In the genomic region with DNA sequence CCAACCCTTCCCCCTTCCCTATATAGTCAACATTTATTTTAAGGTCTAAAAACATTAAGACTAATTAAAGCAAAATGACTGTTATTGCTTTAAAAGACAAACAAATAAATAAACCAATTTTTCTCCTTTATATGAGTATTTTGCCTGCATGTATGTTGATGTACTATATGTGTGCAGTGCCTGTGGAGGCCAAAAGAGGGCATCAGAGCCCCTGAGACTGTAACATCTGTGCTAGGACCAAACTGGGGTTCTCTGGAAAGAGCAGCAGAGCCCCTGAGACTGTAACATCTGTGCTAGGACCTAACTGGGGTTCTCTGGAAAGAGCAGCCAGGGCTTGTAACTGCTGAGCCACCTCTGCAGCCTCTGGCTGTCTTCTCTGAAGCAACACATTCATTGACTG, we compare ENCODE assay signal across 21 mouse cellular contexts. TPM values are rescaled to one million over a fixed set of nuclear protein-coding genes. Genes with fewer than 3 reads are reported as not detected.
A peak's percentile ranks its signal among the peaks of the same experiment; 100 is the strongest.
DNase-seq lines count a peak whose midpoint lies in the region; ATAC-seq and TF ChIP-seq lines count a peak whose summit lies in the region.
"Had no signal": no experiment of that assay in that cellular context is flagged by ENCODE, and none has a peak within 500 bp of the region (broad histone marks: within the 10 kb centered on the region; RNA-seq: fewer than 3 reads in every experiment).

No protein-coding gene starts in this region.

- H3K9me3 ChIP-seq in hindbrain, postnatal 0 days (ENCODE audit: low read length), result no peaks in the 10 kb centered on the region
- no peaks in the 10 kb centered on the region for H3K9me3 ChIP-seq in hindbrain, embryonic 10.5 days
- no peaks in the 10 kb centered on the region for H3K9me3 ChIP-seq in lung, postnatal 0 days (ENCODE audit: low read length)
- no peaks in the 10 kb centered on the region for H3K9me3 ChIP-seq in CH12.LX (replicated peaks; ENCODE audit: low read length)
- H3K9me3 ChIP-seq: embryonic facial prominence, embryonic 13.5 days had no signal

- dilution Hi-C loops in CH12.LX (cut with MboI; ENCODE audit: extremely low pct_ligation_motif_present, extremely low pct_unique_long_range_greater_than_20kb, low sequenced_read_pairs), result no loop called here

- TF ChIP-seq RAD21 in CH12.LX (IDR thresholded peaks at IDR 0.05; ENCODE audit: low read depth, low read length), result peak; percentile 14

- no peak overlapping the region for H3K27ac ChIP-seq in hindbrain, postnatal 0 days
- H3K27ac ChIP-seq in hindbrain, embryonic 10.5 days, result no peak overlapping the region
- H3K27ac ChIP-seq in lung, postnatal 0 days (ENCODE audit: low read length), result no peak overlapping the region
- no peak overlapping the region for H3K27ac ChIP-seq in CH12.LX (ENCODE audit: insufficient read depth, low read depth)
- no peak overlapping the region for H3K27ac ChIP-seq in bone marrow macrophage, adult 2 months (ENCODE audit: insufficient read depth, low read depth, low read length)
- H3K27ac ChIP-seq: embryonic facial prominence, embryonic 13.5 days; hindbrain, embryonic 14.5 days had no signal

- no peak overlapping the region for H3K4me3 ChIP-seq in hindbrain, postnatal 0 days (ENCODE audit: low read length)
- H3K4me3 ChIP-seq in hindbrain, embryonic 10.5 days, result no peak overlapping the region
- no peak overlapping the region for H3K4me3 ChIP-seq in lung, postnatal 0 days (ENCODE audit: low read depth, low read length)
- no peak overlapping the region for H3K4me3 ChIP-seq in CH12.LX (replicated peaks in 1 of 3; ENCODE audit: low read depth in 2 of 3, low read length in 2 of 3, poor library complexity in 1 of 3)
- H3K4me3 ChIP-seq in bone marrow macrophage, adult 2 months (ENCODE audit: insufficient read depth, low read length), result no peak overlapping the region
- H3K4me3 ChIP-seq: embryonic facial prominence, embryonic 13.5 days had no signal

- H3K79me2 ChIP-seq in CH12.LX (replicated peaks; ENCODE audit: control insufficient read depth, extremely low read depth, insufficient read depth, poor library complexity, severe bottlenecking), result 0 out of 2 replicates have a peak, but pooled peaks cover 2% of the 10 kb centered on the region

- no peak overlapping the region for H3K4me2 ChIP-seq in hindbrain, postnatal 0 days (ENCODE audit: low read depth, low read length)
- no peak overlapping the region for H3K4me2 ChIP-seq in lung, postnatal 0 days (replicated peaks; ENCODE audit: low read depth, low read length)
- H3K4me2 ChIP-seq in CH12.LX (ENCODE audit: insufficient read depth, low read depth, poor library complexity, severe bottlenecking), result no peak overlapping the region
- H3K4me2 ChIP-seq: embryonic facial prominence, embryonic 13.5 days; hindbrain, embryonic 14.5 days had no signal

- H3K4me1 ChIP-seq in hindbrain, postnatal 0 days (ENCODE audit: insufficient read depth, low read length), result no peaks in the 10 kb centered on the region
- no peaks in the 10 kb centered on the region for H3K4me1 ChIP-seq in hindbrain, embryonic 10.5 days (replicated peaks)
- H3K4me1 ChIP-seq in lung, postnatal 0 days (ENCODE audit: insufficient read depth, low read depth, low read length), result no peaks in the 10 kb centered on the region
- H3K4me1 ChIP-seq in CH12.LX (ENCODE audit: control insufficient read depth in 1 of 2, insufficient read depth in 2 of 2), result peaks cover 0 to 8% of the 10 kb centered on the region in 2 experiments; a peak in 1 of 4 replicates
- H3K4me1 ChIP-seq in bone marrow macrophage, adult 2 months (ENCODE audit: control insufficient read depth, insufficient read depth, low read length), result no peaks in the 10 kb centered on the region
- H3K4me1 ChIP-seq: embryonic facial prominence, embryonic 13.5 days had no signal

- peaks cover 9% of the 10 kb centered on the region; the same call in 1 of the 2 replicates for H3K36me3 ChIP-seq in hindbrain, postnatal 0 days (ENCODE audit: insufficient read depth, low read length)
- H3K36me3 ChIP-seq in hindbrain, embryonic 10.5 days, result peaks cover 69% of the 10 kb centered on the region
- H3K36me3 ChIP-seq in lung, postnatal 0 days (ENCODE audit: insufficient read depth, low read length), result no peaks in the 10 kb centered on the region
- H3K36me3 ChIP-seq in CH12.LX (replicated peaks in 1 of 2; ENCODE audit: control insufficient read depth in 1 of 2, insufficient read depth in 1 of 2, low read length in 1 of 2), result peaks cover 11 to 53% of the 10 kb centered on the region in 2 experiments

- no peak for TF ChIP-seq EP300 in lung, postnatal 0 days (IDR thresholded peaks at IDR 0.05)
- no peak for TF ChIP-seq EP300 in CH12.LX (IDR thresholded peaks at IDR 0.05; ENCODE audit: low read length)

- in situ Hi-C loops in CH12.LX (cut with MboI; ENCODE audit: low pct_ligation_motif_present, low pct_unique_long_range_greater_than_20kb, low sequenced_read_pairs), result no loop called here

- TF ChIP-seq POLR2A in CH12.LX (IDR thresholded peaks at IDR 0.05; ENCODE audit: low read depth, low read length), result no peak
- no peak for TF ChIP-seq POLR2A in bone marrow macrophage, adult 2 months (IDR thresholded peaks at IDR 0.05; ENCODE audit: borderline replicate concordance, low read depth, low read length)

- TF ChIP-seq CTCF in hindbrain, postnatal 0 days (IDR thresholded peaks at IDR 0.05; ENCODE audit: low read depth), result peak; percentile 59
- peak; percentile 61 for TF ChIP-seq CTCF in lung, postnatal 0 days (IDR thresholded peaks at IDR 0.05)
- TF ChIP-seq CTCF in CH12.LX (conservative IDR thresholded peaks at IDR 0.05 in 1 of 2, IDR thresholded peaks at IDR 0.05 in 1 of 2; ENCODE audit: low read depth in 2 of 2, low read length in 2 of 2), result peak in 1 of 2 experiments; percentile 44; a peak in 2 of 4 replicates
- peak; percentile 21; the same call in 1 of the 2 replicates for TF ChIP-seq CTCF in bone marrow macrophage, adult 2 months (IDR thresholded peaks at IDR 0.05; ENCODE audit: low read depth, low read length)

- DNase-seq in hindbrain, postnatal 0 days (ENCODE audit: low spot score), result no peak
- DNase-seq in hindbrain, embryonic 10.5 days (ENCODE audit: low spot score), result no peak
- DNase-seq in lung, postnatal 0 days (ENCODE audit: low spot score), result peak; percentile 30
- DNase-seq in lung, postnatal 25 days (ENCODE audit: low spot score), result no peak
- DNase-seq in CH12.LX (ENCODE audit: extremely low read depth), result no peak
- DNase-seq in natural killer cell, adult 2 months (ENCODE audit: low spot score in 2 of 2), result no peak
- DNase-seq in right cerebral cortex, adult 2 months (ENCODE audit: low spot score in 2 of 2), result no peak
- DNase-seq: cerebellum, adult 18-20 months; gastrocnemius, postnatal 25 days; lung, postnatal 36 days; right cerebral cortex, postnatal 4 days had no signal

- no peak overlapping the region for H3K9ac ChIP-seq in hindbrain, postnatal 0 days (replicated peaks; ENCODE audit: low read length)
- no peak overlapping the region for H3K9ac ChIP-seq in lung, postnatal 0 days (replicated peaks; ENCODE audit: low read depth)
- H3K9ac ChIP-seq in CH12.LX (ENCODE audit: insufficient read depth, low read depth), result no peak overlapping the region
- H3K9ac ChIP-seq: embryonic facial prominence, embryonic 13.5 days; hindbrain, embryonic 14.5 days had no signal

- ATAC-seq in hindbrain, postnatal 0 days, result no peak
- no peak for ATAC-seq in lung, postnatal 0 days
- ATAC-seq: forebrain, embryonic 14.5 days had no signal

- no peaks in the 10 kb centered on the region for H3K27me3 ChIP-seq in hindbrain, postnatal 0 days (ENCODE audit: insufficient read depth, low read length)
- no peaks in the 10 kb centered on the region for H3K27me3 ChIP-seq in hindbrain, embryonic 10.5 days (ENCODE audit: insufficient read depth, poor library complexity, severe bottlenecking)
- H3K27me3 ChIP-seq in lung, postnatal 0 days (replicated peaks; ENCODE audit: insufficient read depth, low read length), result no peaks in the 10 kb centered on the region
- no peaks in the 10 kb centered on the region for H3K27me3 ChIP-seq in CH12.LX (replicated peaks)
- H3K27me3 ChIP-seq: embryonic facial prominence, embryonic 13.5 days had no signal

TF ChIP-seq in CH12.LX, 34 proteins besides CTCF, POLR2A, EP300 and RAD21 (continues in another document):
- TF ChIP-seq NRF1 (IDR thresholded peaks at IDR 0.05; ENCODE audit: low read depth, low read length) (no peak), MXI1 (IDR thresholded peaks at IDR 0.05; ENCODE audit: low read depth, low read length) (no peak), NELFE (IDR thresholded peaks at IDR 0.05; ENCODE audit: low read depth, low read length) (no peak), MYC (IDR thresholded peaks at IDR 0.05; ENCODE audit: low read depth, low read length) (no peak)

RNA-seq across cellular contexts. Expression of a gene that starts 10.0 kb away (rescaled TPM):
- total RNA-seq in hindbrain, postnatal 0 days (2014; rRNA removed), result 52.1 and 57.5 TPM in 2 replicates
- polyA plus RNA-seq in hindbrain, postnatal 0 days (2015; fragmentation: Nextera tagmentation; extraction: Ambion mirVana), result 11.3 and 13.1 TPM in 2 replicates
- polyA plus RNA-seq in hindbrain, embryonic 10.5 days (2016; fragmentation: Nextera tagmentation; extraction: Ambion mirVana), result 43.9 and 47.5 TPM in 2 replicates
- 15.6 and 16.3 TPM in 2 replicates for polyA plus RNA-seq in lung, postnatal 0 days (2015; fragmentation: Nextera tagmentation; extraction: Ambion mirVana)
- total RNA-seq in CH12.LX (2012; rRNA removed), result 14.6 and 15.2 TPM in 2 replicates
- total RNA-seq in CH12.LX (2014; rRNA removed), result 9.8 and 11.2 TPM in 2 replicates
- 19.9 and 22.4 TPM in 2 replicates for polyA plus RNA-seq in CH12.LX (2012; ENCODE audit: insufficient read length, low read depth)
- 48.4 and 53.1 TPM in 2 replicates for polyA plus RNA-seq in bone marrow macrophage, adult 2 months (2012; ENCODE audit: insufficient read depth, insufficient read length, missing spikeins)

RNA-seq across cellular contexts. Expression of a gene that starts 27.7 kb away (rescaled TPM):
- total RNA-seq in hindbrain, postnatal 0 days (2014; rRNA removed), result 17.2 and 31.1 TPM in 2 replicates
- 35.6 and 36.5 TPM in 2 replicates for polyA plus RNA-seq in hindbrain, postnatal 0 days (2015; fragmentation: Nextera tagmentation; extraction: Ambion mirVana)
- polyA plus RNA-seq in hindbrain, embryonic 10.5 days (2016; fragmentation: Nextera tagmentation; extraction: Ambion mirVana), result 77.9 and 102 TPM in 2 replicates
- 17.7 and 18.7 TPM in 2 replicates for polyA plus RNA-seq in lung, postnatal 0 days (2015; fragmentation: Nextera tagmentation; extraction: Ambion mirVana)
- total RNA-seq in CH12.LX (2012; rRNA removed) (104 and 139 TPM in 2 replicates), CH12.LX (2014; rRNA removed) (167 and 183 TPM in 2 replicates)
- 110 and 134 TPM in 2 replicates for polyA plus RNA-seq in CH12.LX (2012; ENCODE audit: insufficient read length, low read depth)
- polyA plus RNA-seq in bone marrow macrophage, adult 2 months (2012; ENCODE audit: insufficient read depth, insufficient read length, missing spikeins), result 10.0 and 11.7 TPM in 2 replicates

RNA-seq across cellular contexts. Expression of a gene that starts 58.4 kb away (rescaled TPM):
- total RNA-seq in hindbrain, postnatal 0 days (2014; rRNA removed), result not detected in 2 replicates
- polyA plus RNA-seq in hindbrain, postnatal 0 days (2015; fragmentation: Nextera tagmentation; extraction: Ambion mirVana), result 0.16 and 0.24 TPM in 2 replicates
- polyA plus RNA-seq in hindbrain, embryonic 10.5 days (2016; fragmentation: Nextera tagmentation; extraction: Ambion mirVana), result 3.8 and 8.1 TPM in 2 replicates
- not detected in 2 replicates for polyA plus RNA-seq in lung, postnatal 0 days (2015; fragmentation: Nextera tagmentation; extraction: Ambion mirVana)
- total RNA-seq in CH12.LX (2012; rRNA removed) (not detected in 2 replicates), CH12.LX (2014; rRNA removed) (not detected in 2 replicates)
- polyA plus RNA-seq in CH12.LX (2012; ENCODE audit: insufficient read length, low read depth), result not detected in 2 replicates
- not detected in 2 replicates for polyA plus RNA-seq in bone marrow macrophage, adult 2 months (2012; ENCODE audit: insufficient read depth, insufficient read length, missing spikeins)
- total RNA-seq: adrenal gland, postnatal 4 days; gastrocnemius, postnatal 25 days; monocyte, adult 5-6 weeks; neutrophil, adult 5-6 weeks had no signal
- polyA plus RNA-seq: heart, embryonic 14.5 days; kidney, embryonic 14.5 days; stomach, embryonic 16.5 days had no signal
